Comparison of ENCODE assay signal across 26 mouse cellular contexts in the genomic region with DNA sequence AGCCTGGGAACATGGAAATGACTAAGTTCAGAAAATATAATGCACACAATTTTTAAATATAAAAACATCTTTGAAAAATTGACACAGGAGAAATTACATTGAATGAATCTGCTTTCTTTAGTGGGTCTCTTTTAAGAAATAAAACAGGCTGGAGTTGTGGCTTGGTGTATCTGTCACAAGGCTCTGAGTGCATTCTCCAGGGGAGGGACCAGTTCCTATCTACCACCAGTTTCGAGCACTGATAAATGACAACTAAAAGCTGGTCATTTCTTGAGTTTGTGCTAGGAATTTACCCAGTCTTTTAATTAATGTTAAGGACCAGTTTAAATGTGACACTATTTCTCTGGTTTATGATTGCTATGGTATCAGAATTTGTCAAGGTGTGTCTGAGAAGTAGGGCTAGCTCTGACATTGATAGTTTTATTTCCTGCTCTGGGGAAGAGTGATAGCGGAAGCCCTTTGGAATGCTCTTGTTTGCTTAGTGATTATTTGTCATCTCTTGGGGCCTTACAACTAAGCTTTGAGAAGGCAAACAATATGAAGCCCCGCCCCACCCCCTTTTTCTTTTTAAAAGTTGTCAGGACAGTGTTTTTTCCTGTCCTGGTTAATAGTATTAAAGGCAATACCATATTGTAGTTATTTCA. TPM values are rescaled to one million over a fixed set of nuclear protein-coding genes. Genes with fewer than 3 reads are reported as not detected.
DNase-seq lines count a peak whose midpoint lies in the region; ATAC-seq lines count a peak whose summit lies in the region.
"Had no signal": no experiment of that assay in that cellular context is flagged by ENCODE, and none has a peak within 500 bp of the region (broad histone marks: within the 10 kb centered on the region; RNA-seq: fewer than 3 reads in every experiment).

No protein-coding gene starts in this region.

- H3K9me3 ChIP-seq in midbrain, embryonic 11.5 days (ENCODE audit: control insufficient read depth, low read length) = no peaks in the 10 kb centered on the region
- H3K9me3 ChIP-seq in midbrain, embryonic 14.5 days (ENCODE audit: control insufficient read depth, low read length) = no peaks in the 10 kb centered on the region
- no peaks in the 10 kb centered on the region for H3K9me3 ChIP-seq in liver, embryonic 13.5 days (replicated peaks)
- H3K9me3 ChIP-seq: embryonic facial prominence, embryonic 10.5 days; embryonic facial prominence, embryonic 15.5 days; forebrain, embryonic 12.5 days; heart, embryonic 10.5 days; hindbrain, embryonic 12.5 days; lung, embryonic 15.5 days; midbrain, embryonic 13.5 days had no signal

- H3K27me3 ChIP-seq in midbrain, embryonic 11.5 days (ENCODE audit: control insufficient read depth, insufficient read depth, low read length) = no peaks in the 10 kb centered on the region
- H3K27me3 ChIP-seq in midbrain, embryonic 14.5 days (ENCODE audit: control insufficient read depth, insufficient read depth, low read length) = no peaks in the 10 kb centered on the region
- no peaks in the 10 kb centered on the region for H3K27me3 ChIP-seq in liver, embryonic 13.5 days
- H3K27me3 ChIP-seq: embryonic facial prominence, embryonic 15.5 days; hindbrain, embryonic 12.5 days; midbrain, embryonic 13.5 days had no signal

- no peak overlapping the region for H3K4me3 ChIP-seq in midbrain, embryonic 11.5 days (ENCODE audit: low read depth, low read length)
- no peak overlapping the region for H3K4me3 ChIP-seq in midbrain, embryonic 14.5 days (replicated peaks; ENCODE audit: low read depth, low read length)
- H3K4me3 ChIP-seq in liver, embryonic 13.5 days (replicated peaks) = no peak overlapping the region
- H3K4me3 ChIP-seq: embryonic facial prominence, embryonic 10.5 days; embryonic facial prominence, embryonic 15.5 days; forebrain, embryonic 12.5 days; heart, embryonic 10.5 days; hindbrain, embryonic 12.5 days; lung, embryonic 15.5 days; midbrain, embryonic 13.5 days had no signal

- intact Hi-C loops in left cerebral cortex, postnatal 36 days (cut with DNase I) = no loop called here

- no peak overlapping the region for H3K4me2 ChIP-seq in midbrain, embryonic 11.5 days
- H3K4me2 ChIP-seq in midbrain, embryonic 14.5 days (ENCODE audit: low read length) = no peak overlapping the region
- peak overlapping the region; percentile 34 for H3K4me2 ChIP-seq in liver, embryonic 13.5 days
- H3K4me2 ChIP-seq: embryonic facial prominence, embryonic 15.5 days; forebrain, embryonic 12.5 days; hindbrain, embryonic 12.5 days; lung, embryonic 15.5 days; midbrain, embryonic 13.5 days had no signal

- no peak overlapping the region for H3K27ac ChIP-seq in midbrain, embryonic 11.5 days (ENCODE audit: low read depth, low read length)
- no peak overlapping the region for H3K27ac ChIP-seq in midbrain, embryonic 14.5 days (replicated peaks; ENCODE audit: low read depth, low read length)
- H3K27ac ChIP-seq in liver, embryonic 13.5 days = peak overlapping the region; percentile 62
- H3K27ac ChIP-seq: embryonic facial prominence, embryonic 10.5 days; embryonic facial prominence, embryonic 15.5 days; forebrain, embryonic 12.5 days; heart, embryonic 10.5 days; hindbrain, embryonic 12.5 days; kidney, postnatal 0 days; lung, embryonic 15.5 days; midbrain, embryonic 13.5 days had no signal

- DNase-seq in midbrain, embryonic 11.5 days (ENCODE audit: low spot score, missing footprints) = peak; percentile 49
- DNase-seq in midbrain, embryonic 14.5 days = no peak
- no peak for DNase-seq in liver, embryonic 13.5 days
- DNase-seq in left cerebral cortex, postnatal 36 days (ENCODE audit: low spot score in 2 of 2) = no peak
- no peak for DNase-seq in MN1 (ENCODE audit: low spot score)
- no peak for DNase-seq in lung, postnatal 36 days
- DNase-seq: adrenal gland, adult 2 months; adrenal gland, postnatal 36 days; gastrocnemius, postnatal 14 days; heart, postnatal 36 days; kidney, adult 2 months; kidney, postnatal 4 days; right cerebral cortex, postnatal 14 days; thymus, adult 2 months; thymus, postnatal 36 days had no signal

- H3K36me3 ChIP-seq in midbrain, embryonic 11.5 days (ENCODE audit: control insufficient read depth, insufficient read depth, low read length) = no peaks in the 10 kb centered on the region
- H3K36me3 ChIP-seq in midbrain, embryonic 14.5 days (ENCODE audit: control insufficient read depth, insufficient read depth, low read length) = peaks cover 16% of the 10 kb centered on the region; the same call in 1 of the 2 replicates
- peaks cover 5% of the 10 kb centered on the region; the same call in 1 of the 2 replicates for H3K36me3 ChIP-seq in liver, embryonic 13.5 days
- H3K36me3 ChIP-seq: forebrain, embryonic 12.5 days; lung, embryonic 15.5 days had no signal

- WGBS in midbrain, embryonic 11.5 days = 82% methylated on average over 3 of the region's 3 CpGs
- 90% methylated on average over 3 of the region's 3 CpGs for WGBS in midbrain, embryonic 14.5 days
- WGBS in liver, embryonic 13.5 days (ENCODE audit: insufficient replicate concordance) = 32% methylated on average over 3 of the region's 3 CpGs

- H3K9ac ChIP-seq in midbrain, embryonic 11.5 days (ENCODE audit: low read length) = no peak overlapping the region
- H3K9ac ChIP-seq in midbrain, embryonic 14.5 days (replicated peaks; ENCODE audit: low read length) = no peak overlapping the region
- no peak overlapping the region for H3K9ac ChIP-seq in liver, embryonic 13.5 days
- H3K9ac ChIP-seq: embryonic facial prominence, embryonic 15.5 days; forebrain, embryonic 12.5 days; forebrain, postnatal 0 days; hindbrain, embryonic 12.5 days; lung, embryonic 15.5 days; midbrain, embryonic 13.5 days had no signal

- ATAC-seq in midbrain, embryonic 11.5 days (ENCODE audit: low FRiP score) = no peak
- ATAC-seq in midbrain, embryonic 14.5 days (ENCODE audit: low FRiP score, low TSS enrichment) = no peak
- peak; percentile 60 for ATAC-seq in liver, embryonic 13.5 days (ENCODE audit: low read depth)
- peak; percentile 46; the same call in 1 of the 2 replicates for ATAC-seq in megakaryocyte-erythroid progenitor cell, adult 5-6 weeks (replicated peaks; ENCODE audit: low FRiP score, low TSS enrichment, poor library complexity, severe bottlenecking)
- ATAC-seq: CD4-positive, CD25-positive, alpha-beta regulatory T cell, adult 4 months; forebrain, postnatal 0 days; midbrain, embryonic 13.5 days had no signal

- H3K4me1 ChIP-seq in midbrain, embryonic 11.5 days (ENCODE audit: control insufficient read depth, insufficient read depth, low read length) = no peaks in the 10 kb centered on the region
- no peaks in the 10 kb centered on the region for H3K4me1 ChIP-seq in midbrain, embryonic 14.5 days (ENCODE audit: control insufficient read depth, insufficient read depth, low read length)
- H3K4me1 ChIP-seq in liver, embryonic 13.5 days (replicated peaks) = peaks cover 50% of the 10 kb centered on the region
- H3K4me1 ChIP-seq: embryonic facial prominence, embryonic 10.5 days; embryonic facial prominence, embryonic 15.5 days; forebrain, embryonic 12.5 days; heart, embryonic 10.5 days; hindbrain, embryonic 12.5 days; lung, embryonic 15.5 days; midbrain, embryonic 13.5 days had no signal

RNA-seq across cellular contexts. Expression of gene Ccdc34, which starts 11.9 kb away (rescaled TPM):
- polyA plus RNA-seq in midbrain, embryonic 11.5 days (2014; fragmentation: Nextera tagmentation; extraction: Ambion mirVana) = 59.0 and 67.9 TPM in 2 replicates
- 30.1 and 31.8 TPM in 2 replicates for polyA plus RNA-seq in midbrain, embryonic 14.5 days (2014; fragmentation: Nextera tagmentation; extraction: Ambion mirVana)
- 26.2 and 34.1 TPM in 2 replicates for polyA plus RNA-seq in liver, embryonic 13.5 days (2015; fragmentation: Nextera tagmentation; extraction: Ambion mirVana)
- total RNA-seq in megakaryocyte-erythroid progenitor cell, adult 5-6 weeks (2014; fragmentation: Nextera tagmentation) = 33.7 and 49.1 TPM in 2 replicates
- 53.1 and 76.9 TPM in 2 replicates for total RNA-seq in megakaryocyte-erythroid progenitor cell, adult 5-6 weeks (2017)
- 10 to 100 TPM; 12.1 to 14.4 TPM for total RNA-seq in left cerebral cortex, postnatal 36 days (2021)

Comparison
In these comparisons a context has a peak if more than half of its experiments do, and no peak if none do; other contexts are left out.
1. ATAC-seq: peak in liver, embryonic 13.5 days (single experiment) and megakaryocyte-erythroid progenitor cell, adult 5-6 weeks (single experiment); none in midbrain, embryonic 11.5 days (single experiment) and midbrain, embryonic 14.5 days (single experiment).